Mouse (Mus musculus) liver, postnatal 0 days (tissue): ENCODE measurements at regions not wholly inside any gene's neighbourhood (a gene's known extent, or its start where the extent isn't known, plus 50 kb on each side); places are given as distances from the start of the nearest gene placed in this dataset.

Experiments
- CTCF ChIP-seq: sonication (generic); IDR thresholded peaks from 2 replicates; pipeline ENCODE4 v1.5.1; 2016; ENCODE audit warnings: antibody characterized with exemption, low read depth
- EP300 ChIP-seq: IDR thresholded peaks from 2 replicates; pipeline ENCODE4 v1.6.1; 2016; ENCODE audit warnings: antibody characterized with exemption, low read depth, mild to moderate bottlenecking

DNA sequence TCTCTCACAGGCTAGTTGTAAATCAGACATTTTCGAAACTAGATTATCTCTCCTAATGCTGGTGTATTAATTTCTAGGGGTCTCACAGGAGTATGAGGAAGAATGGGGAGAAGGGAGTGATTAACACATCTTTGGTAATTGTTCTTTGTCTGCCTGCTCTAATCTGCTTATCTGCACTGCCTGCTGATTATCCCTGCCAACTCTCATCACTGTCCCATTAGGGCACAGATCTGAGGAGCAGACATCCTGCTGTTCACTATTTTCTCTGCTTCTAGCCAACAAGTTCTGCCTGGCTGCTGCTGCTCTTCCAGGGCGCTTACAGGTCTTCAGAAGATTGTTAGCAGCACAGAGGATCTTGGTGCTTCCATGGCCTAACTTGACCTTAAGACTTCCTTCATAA, 557.0 kb upstream of the Pcdh17 start:
- TF ChIP-seq CTCF: no peak
- no peak for TF ChIP-seq EP300
